Mouse (Mus musculus) thymus, postnatal 25 days (tissue): ENCODE results near the gene Faap24.

Experiments
- DNase-seq: peaks from one replicate; pipeline ENCODE4 v3.0.0; 2022

Faap24 gene

GRCm38 (mm10) chr7:35396542-35397168 lies at the start of gene Faap24, which contains the start of gene Cep89:
Gene Faap24, minus strand, starts transcription at chr7:35396836.
Gene Cep89, plus strand, starts transcription at chr7:35397035.
- DNase-seq, result peak; percentile 97

- DNase-seq, result no peak
These were observed 38.6 kb upstream of the Faap24 start for GRCm38 (mm10) chr7:35435266-35435665.

- no peak for DNase-seq
These were observed 31.5 kb upstream of the Faap24 start for GRCm38 (mm10) chr7:35428146-35428545.

- DNase-seq, result no peak
These were observed 26.4 kb upstream of the Faap24 start for GRCm38 (mm10) chr7:35423071-35423470.

GRCm38 (mm10) chr7:35416654-35416948 lies 20.0 kb upstream of the Faap24 start:
- no peak for DNase-seq

GRCm38 (mm10) chr7:35415801-35416653 lies 19.4 kb upstream of the Faap24 start:
- DNase-seq, result peak; percentile 12

- peak; percentile 59 for DNase-seq
These were observed 18.6 kb upstream of the Faap24 start for GRCm38 (mm10) chr7:35415226-35415625.

GRCm38 (mm10) chr7:35401169-35401568 lies 4.5 kb upstream of the Faap24 start:
- DNase-seq, result no peak

GRCm38 (mm10) chr7:35395734-35396456 lies 741 bp downstream of the Faap24 start:
- DNase-seq, result peak; percentile 19

GRCm38 (mm10) chr7:35392935-35393334 lies 3.7 kb downstream of the Faap24 start:
- no peak for DNase-seq

- DNase-seq, result no peak
These were observed 7.9 kb downstream of the Faap24 start for GRCm38 (mm10) chr7:35388694-35389093.

GRCm38 (mm10) chr7:35386525-35386952 lies 10.1 kb downstream of the Faap24 start:
- peak; percentile 20 for DNase-seq

GRCm38 (mm10) chr7:35382706-35383353 lies 13.8 kb downstream of the Faap24 start:
- DNase-seq, result no peak

- no peak for DNase-seq
These were observed 14.8 kb downstream of the Faap24 start for GRCm38 (mm10) chr7:35381861-35382260.

- no peak for DNase-seq
These were observed 16.3 kb downstream of the Faap24 start for GRCm38 (mm10) chr7:35380351-35380750.

GRCm38 (mm10) chr7:35379492-35380119 lies 17.0 kb downstream of the Faap24 start:
- DNase-seq, result no peak

- DNase-seq, result no peak
These were observed 20.0 kb downstream of the Faap24 start for GRCm38 (mm10) chr7:35376623-35377022.

- DNase-seq, result no peak
These were observed 22.4 kb downstream of the Faap24 start for GRCm38 (mm10) chr7:35374265-35374664.

GRCm38 (mm10) chr7:35373146-35373989 lies 23.3 kb downstream of the Faap24 start:
- DNase-seq, result no peak

- DNase-seq, result no peak
These were observed 24.1 kb downstream of the Faap24 start for GRCm38 (mm10) chr7:35372483-35373017.

- DNase-seq, result no peak
These were observed 25.5 kb downstream of the Faap24 start for GRCm38 (mm10) chr7:35371096-35371495.
